Mouse (Mus musculus) gastrocnemius, postnatal 25 days (tissue): Measurements from ENCODE around the gene Runx2. TPM values are rescaled to one million over a fixed set of nuclear protein-coding genes. Genes with fewer than 3 reads are reported as not detected.
A peak's percentile ranks its signal among the peaks of the same experiment; 100 is the strongest.

Experiments
- DNase-seq: peaks from one replicate; pipeline ENCODE4 v3.0.0; 2022
- total RNA-seq, 2 experiments: library from RNA; stranded (reverse); gene quantifications; 1 replicate in 1 of 2; 2 replicates in 1 of 2; pipeline ENCODE4 v1.2.3; 2021

Gene Runx2
- total RNA-seq, 2 experiments from 2014 or later: 0.28 to 0.38 TPM

DNA sequence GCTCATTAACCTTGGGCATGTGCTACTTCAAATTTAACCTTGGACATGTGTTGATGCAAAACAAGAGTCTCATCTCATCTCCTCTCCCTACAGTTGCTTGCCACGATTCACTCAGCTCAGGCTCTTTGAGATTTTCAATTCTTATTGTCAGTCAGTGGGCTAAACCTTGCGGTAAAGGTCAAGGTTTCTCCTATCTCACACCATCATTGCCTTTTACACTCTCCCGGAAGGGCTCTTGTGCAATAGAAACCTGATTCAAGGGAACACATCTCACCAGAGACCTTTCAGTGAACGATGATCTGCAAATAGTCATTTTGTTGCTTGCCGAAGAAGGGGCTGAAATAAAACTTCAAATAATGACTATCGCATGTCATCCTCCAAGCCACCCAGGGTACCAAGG is 354.4 kb downstream of the Runx2 start:
- no peak for DNase-seq

DNA sequence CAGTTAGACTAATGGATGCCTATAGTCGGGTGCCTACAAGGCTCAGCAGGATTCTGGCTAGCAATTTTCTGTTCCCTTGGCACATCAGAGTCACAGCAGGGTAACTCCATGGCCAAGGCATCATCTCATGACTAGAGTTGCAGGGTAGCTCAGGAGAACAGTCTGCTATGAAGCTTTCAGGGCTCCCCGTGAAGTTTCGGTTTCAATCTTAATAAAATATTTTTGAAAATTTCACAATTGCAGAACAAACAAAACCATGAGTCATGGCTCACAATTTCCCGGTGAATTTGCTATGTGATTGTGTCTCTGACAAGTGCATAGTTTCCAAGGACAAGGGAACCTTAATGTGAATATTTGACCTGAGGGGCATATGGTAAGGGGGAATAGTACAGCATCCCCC is 355.6 kb downstream of the Runx2 start:
- no peak for DNase-seq

DNA sequence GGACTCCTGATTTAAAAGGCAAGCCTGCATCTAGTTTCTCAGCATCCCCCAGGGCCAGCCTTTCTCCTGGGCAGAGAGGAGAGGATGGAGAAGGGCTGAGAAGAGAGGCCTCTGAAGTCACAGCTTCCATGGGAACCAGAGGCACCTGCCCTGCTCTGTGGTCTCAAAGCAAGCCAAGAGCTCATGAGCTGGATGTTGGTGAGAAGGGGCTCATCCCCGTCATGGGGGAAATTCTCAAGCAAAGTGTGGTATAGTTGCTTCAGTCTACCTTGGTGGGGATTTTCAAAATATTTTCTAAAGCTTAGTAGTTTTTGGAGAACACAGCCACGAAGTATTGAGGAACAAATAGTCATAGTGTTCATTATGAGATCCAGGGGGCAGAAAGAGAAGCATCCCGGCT is 357.9 kb downstream of the Runx2 start:
- no peak for DNase-seq

DNA sequence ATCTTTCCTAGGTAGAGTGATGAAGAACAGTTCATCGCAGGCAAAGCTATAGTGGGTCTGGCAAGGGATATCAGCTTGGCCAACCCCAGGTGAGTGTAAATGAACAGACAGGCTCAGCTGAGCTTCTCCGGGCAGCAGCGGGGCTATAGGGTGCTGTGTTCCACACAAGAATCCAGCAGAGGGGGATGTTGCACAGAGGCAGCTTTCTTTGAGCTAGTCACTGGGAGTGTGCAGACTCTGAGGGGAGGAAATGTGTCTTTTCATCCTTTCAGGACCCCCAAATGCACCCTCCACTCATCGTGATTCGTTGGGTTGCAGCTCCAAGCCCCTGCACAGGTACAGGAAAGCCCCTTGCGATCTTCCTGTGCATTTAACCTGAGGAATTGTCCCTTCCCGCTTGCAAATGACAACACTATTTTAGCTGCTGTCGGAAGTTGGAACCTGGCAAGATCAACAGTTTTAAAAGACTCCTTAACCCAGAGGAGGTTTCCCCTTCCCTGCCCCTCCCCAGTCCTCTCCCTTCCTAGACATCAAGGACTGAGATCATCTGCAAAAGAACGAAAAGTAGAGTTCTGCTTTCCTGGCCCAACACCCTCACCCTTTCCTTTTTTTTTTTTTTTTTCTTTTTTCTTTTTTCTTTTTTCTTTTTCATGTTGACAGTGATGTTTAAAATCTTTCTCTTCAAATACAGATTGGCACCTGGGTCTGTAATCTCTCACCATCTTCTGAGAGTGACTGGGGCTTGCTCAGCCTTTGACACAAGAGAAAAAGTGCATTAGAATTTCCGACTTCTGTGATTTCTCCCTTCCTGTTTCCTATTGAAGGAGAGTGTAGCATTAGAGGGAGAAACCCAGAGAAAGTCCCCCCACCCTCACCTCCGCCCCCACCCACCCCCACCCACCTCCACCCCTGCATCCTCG is 358.7 kb downstream of the Runx2 start:
- DNase-seq: peak; percentile 41

DNA sequence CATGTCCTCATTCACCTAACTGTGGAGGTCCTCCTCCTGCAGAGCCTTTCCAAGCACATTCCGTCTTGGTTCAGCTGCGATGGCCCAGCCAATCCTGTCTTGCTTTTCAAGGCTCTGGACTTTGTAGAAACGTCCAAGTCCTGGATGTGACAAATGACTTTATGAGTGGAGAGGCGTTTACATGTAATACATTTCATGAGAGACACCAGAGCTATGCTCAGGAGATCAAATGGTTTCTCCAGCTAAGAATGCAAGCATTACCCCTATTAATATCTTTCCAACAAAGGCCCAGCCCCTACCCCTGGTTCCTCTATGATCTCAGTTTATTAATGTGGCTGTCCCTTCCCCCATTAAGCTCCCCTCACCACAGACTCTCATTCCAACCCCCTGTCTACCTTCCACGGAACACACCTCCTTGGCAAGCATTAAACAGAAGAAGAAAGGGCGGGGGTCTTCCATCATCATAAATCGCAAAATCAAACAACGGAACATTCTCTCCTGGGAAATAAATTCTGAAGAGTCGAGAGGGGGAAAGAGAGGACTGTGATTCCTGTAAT is 364.6 kb downstream of the Runx2 start:
- no peak for DNase-seq

Other genes with a start within 250 kb of the Runx2 start
- gene Supt3, start 37.6 kb downstream of the Runx2 start, total RNA-seq: 1 to 10 TPM; 6.5 TPM